Mouse (Mus musculus): ENCODE measurements around the gene Washc3.

Gene Washc3

GRCm38 (mm10) chr10:88200951-88201638 lies at the start of gene Washc3:
TSS of gene Washc3 (plus strand) at chr10:88201093.
- DNase-seq (ENCODE audit: low spot score): peak; percentile 94

GRCm38 (mm10) chr10:88151658-88152057 lies 49.2 kb upstream of the Washc3 start:
- DNase-seq (ENCODE audit: low spot score): no peak

- no peak for DNase-seq (ENCODE audit: low spot score)
Observed at GRCm38 (mm10) chr10:88162096-88162495, 38.8 kb upstream of the Washc3 start.

- DNase-seq (ENCODE audit: low spot score): no peak
Observed at GRCm38 (mm10) chr10:88162676-88163075, 38.2 kb upstream of the Washc3 start.

DNA sequence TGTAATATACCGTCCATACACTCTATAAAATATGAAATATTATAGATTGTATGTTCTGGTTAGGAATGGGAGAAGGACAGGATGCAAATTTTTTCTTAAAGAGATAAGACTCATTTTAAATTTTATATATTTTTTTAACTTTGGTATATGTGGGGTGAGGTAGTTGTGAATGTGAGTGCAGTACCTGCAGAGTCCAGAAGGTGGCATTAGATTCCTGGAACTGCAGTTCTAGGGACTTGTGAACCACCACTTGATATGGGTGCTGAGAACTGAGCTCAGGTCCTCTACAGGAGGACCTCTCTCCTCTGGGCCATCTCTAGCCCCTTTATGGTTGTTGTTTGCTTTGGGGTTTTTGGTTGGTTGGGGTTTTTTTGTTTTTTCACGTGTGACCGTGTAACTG lies 34.7 kb upstream of the Washc3 start:
- no peak for DNase-seq (ENCODE audit: low spot score)

GRCm38 (mm10) chr10:88167438-88168077 lies 33.3 kb upstream of the Washc3 start:
- DNase-seq (ENCODE audit: low spot score): no peak

GRCm38 (mm10) chr10:88200541-88200940 lies 352 bp upstream of the Washc3 start:
- no peak for DNase-seq (ENCODE audit: low spot score)

GRCm38 (mm10) chr10:88201650-88202049 lies 757 bp downstream of the Washc3 start:
- DNase-seq (ENCODE audit: low spot score): no peak

GRCm38 (mm10) chr10:88202581-88202980 lies 1.7 kb downstream of the Washc3 start:
- no peak for DNase-seq (ENCODE audit: low spot score)

DNA sequence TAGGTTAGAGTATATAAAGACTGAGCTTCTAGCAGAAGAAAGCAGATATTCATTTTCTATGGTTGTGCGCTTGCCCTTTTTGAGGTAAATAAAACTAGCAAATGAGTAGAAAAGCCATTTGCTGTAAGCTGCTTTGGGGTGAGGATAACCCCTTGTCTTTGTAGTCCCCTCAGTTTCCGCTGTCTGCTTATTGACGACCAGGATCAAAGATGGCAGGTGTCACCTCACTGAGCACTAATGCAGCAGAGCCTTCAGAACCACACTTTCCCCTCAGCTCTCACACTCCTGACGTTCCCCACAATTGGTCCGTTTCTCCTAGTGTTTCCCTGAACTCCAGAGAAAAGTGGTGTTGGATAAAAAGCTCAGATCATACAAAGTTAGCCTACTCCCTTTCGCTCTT lies 2.3 kb downstream of the Washc3 start:
- no peak for DNase-seq (ENCODE audit: low spot score)

DNA sequence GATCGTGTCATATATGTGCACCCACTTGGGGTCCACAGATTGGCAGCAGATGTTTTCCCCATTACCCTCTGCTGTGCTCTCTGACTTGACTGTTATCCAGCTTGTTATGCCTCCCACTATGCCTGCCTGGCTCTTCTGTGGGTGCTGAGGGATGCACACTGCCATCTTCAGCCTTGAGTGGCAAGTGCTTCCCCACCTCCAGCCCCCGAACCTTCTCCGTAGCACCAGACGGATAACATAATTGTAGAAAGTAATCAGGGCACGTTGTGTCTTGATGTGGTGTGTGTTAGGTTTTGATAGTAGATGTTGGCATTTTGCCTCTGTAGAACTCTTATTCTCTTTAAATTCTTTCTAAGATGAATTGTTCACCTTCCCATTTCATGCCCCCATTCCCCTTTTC lies 11.8 kb downstream of the Washc3 start:
- no peak for DNase-seq (ENCODE audit: low spot score)

DNA sequence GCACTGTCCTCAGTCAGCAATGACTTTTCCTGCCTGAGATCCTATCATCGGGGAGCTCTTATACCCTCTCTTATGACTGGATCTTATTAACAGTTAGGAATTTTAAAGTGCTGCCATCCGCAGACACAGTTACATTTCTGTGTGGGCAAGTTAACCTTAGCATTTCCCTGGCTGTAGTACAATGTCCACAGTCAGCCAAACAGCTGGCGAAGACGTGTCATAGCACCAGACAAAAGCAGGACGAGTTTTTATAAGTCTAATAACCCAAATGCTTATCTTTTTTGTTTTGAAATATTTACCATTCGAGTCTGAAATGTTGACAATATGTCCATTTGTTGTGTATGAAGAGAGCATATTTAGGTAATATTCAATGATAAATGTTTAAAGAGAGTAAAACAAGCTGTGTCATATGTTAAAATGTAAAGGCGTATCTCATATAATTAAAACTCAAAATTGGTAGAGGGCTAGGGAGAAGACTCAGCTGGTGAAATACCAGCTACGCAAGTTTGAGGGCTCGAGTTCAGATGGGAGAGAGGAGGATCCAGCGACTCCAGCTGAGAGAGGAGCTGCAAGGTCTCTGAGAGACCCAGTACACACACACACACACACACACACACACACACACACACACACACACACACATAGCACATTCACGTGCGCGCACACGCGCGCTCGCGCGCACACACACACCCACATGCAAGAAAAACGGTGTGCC lies 14.1 kb downstream of the Washc3 start:
- no peak for DNase-seq (ENCODE audit: low spot score)

DNA sequence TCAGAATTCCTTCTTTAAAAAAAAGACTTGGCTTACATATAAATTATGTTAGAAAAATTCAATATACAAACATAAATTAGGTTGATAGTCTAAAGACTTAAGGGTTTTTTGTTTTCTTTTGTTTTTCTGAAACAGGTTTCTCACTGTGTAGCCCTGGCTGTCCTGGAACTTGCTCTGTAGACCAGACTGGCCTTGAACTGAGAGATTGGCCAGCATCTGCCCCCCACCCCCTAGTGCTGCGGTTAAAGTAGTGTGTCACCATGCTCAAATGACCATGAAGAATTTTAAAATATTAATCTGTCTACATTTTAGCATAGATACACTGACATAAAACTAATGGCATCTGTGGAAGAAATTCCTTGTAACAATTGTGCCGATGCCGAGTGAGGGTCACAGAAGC lies 17.3 kb downstream of the Washc3 start:
- DNase-seq (ENCODE audit: low spot score): no peak

GRCm38 (mm10) chr10:88221718-88222117 lies 20.8 kb downstream of the Washc3 start:
- DNase-seq (ENCODE audit: low spot score): no peak

- DNase-seq (ENCODE audit: low spot score): no peak
Observed at GRCm38 (mm10) chr10:88225421-88225820, 24.5 kb downstream of the Washc3 start.

DNA sequence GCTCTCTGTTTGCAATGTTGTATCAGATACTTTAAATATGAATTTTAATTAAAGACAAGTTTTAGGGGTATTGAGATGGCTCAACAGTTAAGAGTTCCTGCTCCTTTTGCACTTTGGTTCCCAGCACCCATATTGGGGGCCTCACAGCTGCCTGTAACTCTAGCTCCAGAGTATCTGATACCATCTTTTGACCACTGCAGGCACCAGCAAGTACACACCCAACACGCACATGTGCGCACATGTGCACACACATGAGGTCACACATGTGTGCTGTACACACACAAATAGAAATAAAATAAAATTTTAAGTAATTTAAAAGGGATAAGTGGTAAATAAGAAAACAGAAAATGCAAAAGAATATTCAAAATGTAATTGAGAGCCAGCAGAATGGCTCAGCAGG lies 27.1 kb downstream of the Washc3 start:
- DNase-seq (ENCODE audit: low spot score): no peak

GRCm38 (mm10) chr10:88228521-88229017 lies 27.7 kb downstream of the Washc3 start:
- DNase-seq (ENCODE audit: low spot score): no peak

DNA sequence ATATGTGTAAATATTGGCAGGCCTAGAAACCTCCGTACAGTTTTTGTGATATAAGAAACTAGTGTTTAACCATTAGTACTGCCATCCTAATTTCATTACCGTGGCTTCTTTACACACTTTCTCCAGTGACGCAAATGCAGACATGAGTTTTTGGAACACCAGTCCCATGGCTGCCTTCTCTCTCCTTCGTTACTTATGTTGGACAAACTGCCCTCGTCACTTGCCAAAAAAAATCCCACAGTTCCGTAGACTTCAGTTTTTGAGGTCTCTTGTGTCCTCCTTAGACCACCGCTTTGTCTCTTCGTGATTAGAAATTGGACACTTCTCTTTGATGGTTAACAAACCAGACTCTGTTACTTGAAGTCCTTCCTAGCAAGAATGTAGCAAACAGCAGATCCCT lies 30.8 kb downstream of the Washc3 start:
- no peak for DNase-seq (ENCODE audit: low spot score)

- DNase-seq (ENCODE audit: low spot score): no peak
Observed at GRCm38 (mm10) chr10:88232765-88233164, 31.9 kb downstream of the Washc3 start.

GRCm38 (mm10) chr10:88244681-88245080 lies 43.8 kb downstream of the Washc3 start:
- no peak for DNase-seq (ENCODE audit: low spot score)

- no peak for DNase-seq (ENCODE audit: low spot score)
Observed at GRCm38 (mm10) chr10:88250300-88250699, 49.4 kb downstream of the Washc3 start.

GRCm38 (mm10) chr10:88252121-88252862 lies 51.4 kb downstream of the Washc3 start:
- DNase-seq (ENCODE audit: low spot score): no peak
